Mouse (Mus musculus) megakaryocyte, embryonic 14.5 days (primary cell): Measurements from ENCODE around the gene Chd2. TPM values are rescaled to one million over a fixed set of nuclear protein-coding genes. Genes with fewer than 3 reads are reported as not detected.
"Not testable (repeated sequence)": the region's sequence is repeated elsewhere in the genome, so short reads cannot be mapped to it uniquely, and the experiment has no call there.

Source experiments
- H3K27me3 ChIP-seq: replicated peaks from 2 replicates; pipeline ENCODE3; 2012; ENCODE audit warnings: inconsistent platforms
- H3K36me3 ChIP-seq: replicated peaks from 2 replicates; pipeline ENCODE3; 2012; ENCODE audit warnings: low read length, inconsistent platforms, mixed read lengths
- H3K4me1 ChIP-seq: 2 replicates; pipeline ENCODE4 v1.6.1; 2012; ENCODE audit warnings: inconsistent platforms
- H3K4me3 ChIP-seq: replicated peaks from 2 replicates; pipeline ENCODE3; 2012; ENCODE audit warnings: moderate library complexity, mild to moderate bottlenecking, inconsistent platforms
- H3K9me3 ChIP-seq: 2 replicates; pipeline ENCODE4 v1.6.1; 2012; ENCODE audit warnings: inconsistent platforms
- FLI1 ChIP-seq: IDR thresholded peaks from 2 replicates; pipeline ENCODE4 v1.6.1; 2012; ENCODE audit warnings: low read length, inconsistent platforms, mixed read lengths
- GATA1 ChIP-seq: IDR thresholded peaks from 3 replicates; pipeline ENCODE4 v1.6.1; 2012; ENCODE audit warnings: mixed read lengths, low read length, inconsistent platforms, borderline replicate concordance
- polyA plus RNA-seq: library from polyadenylated mRNA; stranded (reverse); fragments of >175 nt; gene quantifications from 2 replicates; pipeline ENCODE4 v1.2.3, GENCODE M21; 2012; ENCODE audit warnings: low replicate concordance; ENCODE audit not compliant: insufficient read depth

Chd2 gene
- polyA plus RNA-seq, 1 experiment = 38.7 TPM

- H3K4me1 ChIP-seq = peaks cover 79% of the 10 kb centered on the region
- no peak for TF ChIP-seq GATA1
- TF ChIP-seq FLI1 = no peak
- no peak overlapping the region for H3K4me3 ChIP-seq
- no peaks in the 10 kb centered on the region for H3K27me3 ChIP-seq
- H3K36me3 ChIP-seq = peaks cover 79% of the 10 kb centered on the region
- no peaks in the 10 kb centered on the region for H3K9me3 ChIP-seq
Observed at GRCm38 (mm10) chr7:73521277-73522193, 20.1 kb downstream of the Chd2 start.

- H3K4me1 ChIP-seq = peaks cover 85% of the 10 kb centered on the region
- H3K36me3 ChIP-seq = peaks cover 87% of the 10 kb centered on the region
- H3K9me3 ChIP-seq = no peaks in the 10 kb centered on the region
- no peak for TF ChIP-seq FLI1
- no peak for TF ChIP-seq GATA1
- no peaks in the 10 kb centered on the region for H3K27me3 ChIP-seq
- no peak overlapping the region for H3K4me3 ChIP-seq
Observed at GRCm38 (mm10) chr7:73520231-73520630, 21.4 kb downstream of the Chd2 start.

GRCm38 (mm10) chr7:73519060-73519796 is 22.4 kb downstream of the Chd2 start:
- H3K4me3 ChIP-seq = peak overlapping the region; percentile 69
- TF ChIP-seq FLI1 (no peak), GATA1 (no peak)
- no peaks in the 10 kb centered on the region for H3K27me3 ChIP-seq
- H3K36me3 ChIP-seq = peaks cover 89% of the 10 kb centered on the region
- peaks cover 86% of the 10 kb centered on the region for H3K4me1 ChIP-seq
- no peaks in the 10 kb centered on the region for H3K9me3 ChIP-seq

GRCm38 (mm10) chr7:73518373-73518980 is 23.2 kb downstream of the Chd2 start:
- Histone ChIP-seq H3K4me3 (peak overlapping the region; percentile 11), H3K36me3 (peaks cover 90% of the 10 kb centered on the region), H3K4me1 (peaks cover 83% of the 10 kb centered on the region)
- H3K27me3 ChIP-seq, H3K9me3 ChIP-seq: not testable (repeated sequence)

- TF ChIP-seq GATA1 (no peak), FLI1 (no peak)
- H3K9me3 ChIP-seq = no peaks in the 10 kb centered on the region
- H3K36me3 ChIP-seq = peaks cover 89% of the 10 kb centered on the region
- no peaks in the 10 kb centered on the region for H3K27me3 ChIP-seq
- H3K4me3 ChIP-seq = peak overlapping the region; percentile 76
- peaks cover 77% of the 10 kb centered on the region for H3K4me1 ChIP-seq
Observed at GRCm38 (mm10) chr7:73517432-73518054, 24.1 kb downstream of the Chd2 start.

- no peaks in the 10 kb centered on the region for H3K9me3 ChIP-seq
- no peaks in the 10 kb centered on the region for H3K27me3 ChIP-seq
- H3K36me3 ChIP-seq = peaks cover 91% of the 10 kb centered on the region
- peak overlapping the region; percentile 65 for H3K4me3 ChIP-seq
- no peak for TF ChIP-seq FLI1
- TF ChIP-seq GATA1 = no peak
- peaks cover 74% of the 10 kb centered on the region for H3K4me1 ChIP-seq
Observed at GRCm38 (mm10) chr7:73516820-73517219, 24.8 kb downstream of the Chd2 start.

- Histone ChIP-seq H3K9me3 (no peaks in the 10 kb centered on the region), H3K36me3 (peaks cover 91% of the 10 kb centered on the region), H3K4me3 (no peak overlapping the region), H3K27me3 (no peaks in the 10 kb centered on the region), H3K4me1 (peaks cover 56% of the 10 kb centered on the region)
- TF ChIP-seq FLI1 (no peak), GATA1 (no peak)
Observed at GRCm38 (mm10) chr7:73514560-73514959, 27.1 kb downstream of the Chd2 start.

- H3K27me3 ChIP-seq = no peaks in the 10 kb centered on the region
- H3K4me3 ChIP-seq = no peak overlapping the region
- no peak for TF ChIP-seq GATA1
- no peak for TF ChIP-seq FLI1
- peaks cover 96% of the 10 kb centered on the region for H3K36me3 ChIP-seq
- no peaks in the 10 kb centered on the region for H3K9me3 ChIP-seq
- H3K4me1 ChIP-seq = peaks cover 40% of the 10 kb centered on the region
Observed at GRCm38 (mm10) chr7:73512422-73512821, 29.2 kb downstream of the Chd2 start.

- Histone ChIP-seq H3K27me3 (no peaks in the 10 kb centered on the region), H3K9me3 (no peaks in the 10 kb centered on the region), H3K36me3 (peaks cover 97% of the 10 kb centered on the region), H3K4me3 (no peak overlapping the region), H3K4me1 (peaks cover 6% of the 10 kb centered on the region; the same call in 1 of the 2 replicates)
- TF ChIP-seq FLI1 (no peak), GATA1 (no peak)
Observed at GRCm38 (mm10) chr7:73508688-73509087, 32.9 kb downstream of the Chd2 start.
